Mouse (Mus musculus) bone marrow macrophage, adult 2 months (primary cell): ENCODE data around the gene P4ha1. TPM values are rescaled to one million over a fixed set of nuclear protein-coding genes. Genes with fewer than 3 reads are reported as not detected.
"Not testable (repeated sequence)": the region's sequence is repeated elsewhere in the genome, so short reads cannot be mapped to it uniquely, and the experiment has no call there.

ENCODE experiments used
- H3K27ac ChIP-seq: 2 replicates; pipeline ENCODE4 v1.5.1; 2012; ENCODE audit warnings: low read depth, low read length; ENCODE audit not compliant: insufficient read depth
- H3K4me1 ChIP-seq: 2 replicates; pipeline ENCODE4 v1.6.1; 2012; ENCODE audit warnings: low read length; ENCODE audit not compliant: control insufficient read depth, insufficient read depth
- H3K4me3 ChIP-seq: 2 replicates; pipeline ENCODE4 v1.5.1; 2012; ENCODE audit warnings: mild to moderate bottlenecking, low read length, moderate library complexity; ENCODE audit not compliant: insufficient read depth
- CTCF ChIP-seq: IDR thresholded peaks from 2 replicates; pipeline ENCODE4 v1.5.1; 2012; ENCODE audit warnings: low read depth, mild to moderate bottlenecking, low read length, moderate library complexity
- POLR2A ChIP-seq: IDR thresholded peaks from 2 replicates; pipeline ENCODE4 v1.6.1; 2012; ENCODE audit warnings: mild to moderate bottlenecking, low read depth, low read length, borderline replicate concordance
- polyA plus RNA-seq: library from polyadenylated mRNA; stranded (reverse); fragments of >200 nt; gene quantifications from 2 replicates; pipeline ENCODE4 v1.2.4, GENCODE M21; 2012; ENCODE audit not compliant: missing spikeins, insufficient read depth, insufficient read length

Gene P4ha1
- polyA plus RNA-seq, 1 experiment, result 59.2 TPM

DNA sequence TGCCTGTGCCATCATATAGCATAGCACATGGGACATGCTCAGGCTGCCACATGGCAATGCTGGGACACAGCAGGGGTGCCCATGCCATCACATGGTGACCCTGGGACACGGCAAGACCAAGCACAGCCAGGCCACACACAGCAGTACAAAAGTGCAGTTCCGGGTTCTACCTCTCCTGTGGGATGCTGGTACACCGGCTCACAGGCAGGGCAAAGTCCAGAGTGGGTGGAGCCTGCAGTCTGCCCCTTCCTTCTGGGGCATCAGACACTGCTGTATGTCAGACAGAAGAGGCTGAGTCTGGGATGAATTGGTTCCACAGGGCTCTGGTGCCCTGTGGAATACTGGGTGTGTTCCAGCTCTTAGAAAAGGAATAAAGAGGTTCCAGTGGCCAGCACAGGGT, 31.6 kb upstream of the P4ha1 start:
- Histone ChIP-seq H3K4me3 (no peak overlapping the region), H3K4me1 (no peaks in the 10 kb centered on the region)
- TF ChIP-seq CTCF (no peak), POLR2A (no peak)

DNA sequence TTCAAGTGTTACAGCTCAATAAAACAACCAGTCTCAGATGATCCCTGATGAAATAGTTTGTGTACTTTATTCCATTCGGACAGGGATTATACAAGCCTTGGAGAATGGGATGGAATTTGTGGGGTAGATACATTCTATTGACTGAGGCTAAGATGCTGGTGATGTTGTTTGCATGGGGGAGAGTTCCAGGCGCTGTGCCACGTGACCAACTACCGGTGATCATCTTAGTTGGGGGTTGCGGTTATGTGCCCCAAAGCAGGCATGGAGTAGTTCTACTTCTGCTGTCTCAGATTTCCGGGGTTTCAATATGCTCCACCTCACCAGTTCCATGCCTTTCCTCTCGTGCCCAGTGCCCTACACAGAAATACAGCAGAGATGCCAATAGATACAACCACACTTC, 31.0 kb upstream of the P4ha1 start:
- no peak overlapping the region for H3K27ac ChIP-seq
- no peak overlapping the region for H3K4me3 ChIP-seq
- H3K4me1 ChIP-seq, result no peaks in the 10 kb centered on the region
- TF ChIP-seq POLR2A (no peak), CTCF (no peak)

More for the DNA sequence above, 31.6 kb upstream of the P4ha1 start:
- H3K27ac ChIP-seq, result no peak overlapping the region

DNA sequence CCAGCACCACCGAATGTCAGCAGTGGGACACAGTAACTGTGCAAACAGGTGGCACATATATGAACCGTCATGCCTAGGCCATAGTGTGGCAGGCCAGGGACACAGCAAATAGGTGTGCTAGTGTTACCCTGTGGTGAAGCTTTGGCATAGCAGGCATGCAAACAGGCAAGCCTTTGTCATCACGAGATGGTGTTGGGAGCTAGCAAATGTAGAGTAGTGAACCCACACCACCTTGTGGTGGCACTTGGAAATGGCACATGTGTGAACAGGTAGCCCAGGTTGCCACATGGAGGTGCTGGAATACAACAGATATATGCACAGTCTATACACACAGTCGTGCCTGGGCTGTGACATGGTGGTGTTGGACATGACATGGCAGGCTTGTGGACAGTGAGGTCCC, 30.5 kb upstream of the P4ha1 start:
- peak; percentile 86 for TF ChIP-seq CTCF
- no peak for TF ChIP-seq POLR2A
- H3K27ac ChIP-seq, result no peak overlapping the region
- no peaks in the 10 kb centered on the region for H3K4me1 ChIP-seq
- H3K4me3 ChIP-seq, result no peak overlapping the region

DNA sequence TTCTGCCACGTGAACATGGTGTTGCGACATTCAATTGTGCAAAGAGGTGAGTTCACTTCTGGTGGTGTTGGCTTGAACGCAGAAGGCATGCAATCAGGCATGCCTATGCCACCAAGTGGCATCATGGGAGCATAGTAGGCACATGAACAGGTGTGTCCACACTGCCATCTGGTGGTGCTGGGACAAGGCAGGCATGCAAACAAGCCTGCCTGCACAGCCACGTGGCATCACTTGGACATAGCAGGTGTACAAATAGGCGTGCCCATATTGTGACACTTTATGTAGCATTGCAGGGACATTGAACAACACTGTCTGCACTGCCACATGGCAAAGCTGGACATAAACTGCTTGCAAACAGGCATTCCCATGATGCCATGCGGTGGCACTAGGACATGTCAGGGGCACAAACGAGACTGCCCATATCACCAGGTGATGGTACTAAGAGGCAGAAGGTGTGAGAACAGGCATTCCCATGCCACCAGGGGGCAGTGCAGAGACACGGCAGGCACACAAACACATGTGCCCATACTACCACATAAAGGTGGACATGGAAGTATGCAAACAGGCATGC, 27.8 kb upstream of the P4ha1 start:
- Histone ChIP-seq H3K27ac (no peak overlapping the region), H3K4me1 (no peaks in the 10 kb centered on the region), H3K4me3 (no peak overlapping the region)
- TF ChIP-seq CTCF (peak; percentile 58), POLR2A (no peak)

DNA sequence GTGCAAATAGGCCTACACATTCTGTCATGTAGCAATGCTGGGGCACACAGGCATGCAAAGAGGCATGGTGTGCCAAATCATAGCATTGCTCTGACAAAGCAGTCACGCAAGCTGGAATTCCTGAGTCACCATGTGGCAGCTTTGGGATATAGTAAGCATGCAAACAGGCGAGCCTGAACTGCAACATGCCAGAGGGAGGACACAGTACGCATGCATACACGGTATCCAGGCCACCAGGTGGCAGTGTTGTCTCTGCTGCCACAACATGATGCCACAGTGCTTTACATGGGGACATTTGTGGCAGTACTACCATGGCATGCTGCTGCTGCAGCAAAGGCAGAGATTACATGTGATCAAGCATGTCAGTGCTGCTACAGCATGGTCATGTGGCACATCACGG, 26.8 kb upstream of the P4ha1 start:
- no peak overlapping the region for H3K27ac ChIP-seq
- TF ChIP-seq CTCF, result peak; percentile 69
- TF ChIP-seq POLR2A, result no peak
- no peaks in the 10 kb centered on the region for H3K4me1 ChIP-seq
- H3K4me3 ChIP-seq, result no peak overlapping the region

DNA sequence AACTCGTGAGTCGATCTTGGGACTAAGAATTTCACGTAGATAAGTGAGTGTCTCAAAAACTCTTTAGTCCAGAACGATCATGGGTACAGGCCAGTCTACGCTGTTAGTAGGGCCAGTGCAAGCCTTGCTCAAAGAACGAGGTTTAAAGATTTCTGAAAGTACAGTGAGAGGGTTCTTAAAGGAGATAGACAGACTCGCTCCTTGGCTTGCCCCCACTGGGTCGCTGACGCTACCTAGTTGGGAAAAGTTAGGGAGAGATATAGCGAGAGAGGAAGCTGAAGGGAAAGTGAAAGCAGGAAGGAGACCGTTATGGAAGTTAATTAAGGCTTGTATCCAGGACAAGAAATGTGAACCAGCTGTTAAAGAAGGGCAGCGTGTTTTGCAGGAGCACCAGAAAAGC, 20.4 kb upstream of the P4ha1 start:
- not testable (repeated sequence) for H3K4me1 ChIP-seq, H3K27ac ChIP-seq, H3K4me3 ChIP-seq

DNA sequence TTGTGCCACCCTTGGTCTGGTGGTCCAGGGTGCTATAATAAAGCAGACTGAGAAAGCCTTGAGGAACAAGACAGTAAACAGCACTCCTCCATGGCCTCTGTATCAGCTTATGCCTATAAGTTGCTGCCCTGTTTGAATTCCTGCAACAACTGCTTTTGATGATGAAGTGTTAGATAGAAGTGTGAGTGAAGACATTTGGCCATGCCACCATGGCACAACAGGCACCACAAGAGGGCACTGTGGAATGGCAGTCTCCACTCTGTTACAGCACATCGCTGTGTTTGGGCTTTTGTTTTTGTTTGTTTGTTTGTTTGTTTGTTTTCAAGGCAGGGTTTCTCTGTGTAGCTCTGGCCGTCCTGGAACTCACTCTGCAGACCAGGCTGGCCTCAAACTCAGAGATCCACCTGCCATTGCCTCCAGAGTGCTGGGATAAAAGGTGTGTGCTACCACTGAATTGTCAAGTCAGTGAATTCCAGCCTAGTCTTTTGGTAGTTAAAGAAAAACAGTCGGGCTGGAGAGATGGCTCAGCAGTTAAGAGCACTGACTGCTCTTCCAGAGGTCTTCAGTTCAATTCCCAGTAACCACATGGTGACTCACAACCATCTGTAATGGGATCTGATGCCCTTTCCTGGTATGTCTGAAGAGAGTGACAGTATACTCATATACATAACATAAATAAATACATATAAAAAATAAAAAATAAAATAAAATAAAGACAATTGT, 13.9 kb upstream of the P4ha1 start:
- no peak for TF ChIP-seq POLR2A
- peak; percentile 83 for TF ChIP-seq CTCF
- peaks cover 20% of the 10 kb centered on the region for H3K4me1 ChIP-seq
- H3K4me3 ChIP-seq, result no peak overlapping the region
- H3K27ac ChIP-seq, result no peak overlapping the region

DNA sequence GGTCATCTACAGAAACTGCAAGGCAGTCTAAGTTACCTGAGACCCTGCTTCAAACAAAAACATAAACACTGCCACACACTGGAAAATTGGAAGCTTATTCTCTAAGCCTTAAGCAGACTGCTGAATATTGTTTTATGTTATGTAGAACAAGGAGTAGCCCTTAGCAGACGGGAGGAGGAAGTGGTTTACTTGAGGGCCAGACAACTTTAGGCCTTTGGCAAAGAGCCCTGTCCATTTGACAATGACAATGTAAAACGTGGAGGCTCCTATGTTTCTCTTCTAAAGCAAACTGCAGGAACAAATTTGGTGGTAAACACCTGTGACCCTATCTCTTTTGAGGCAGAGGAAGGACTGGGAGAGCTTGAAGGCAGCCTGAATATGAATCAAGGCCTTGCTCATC, 13.0 kb upstream of the P4ha1 start:
- Histone ChIP-seq H3K4me1 (peaks cover 20% of the 10 kb centered on the region), H3K27ac (peak overlapping the region; percentile 86), H3K4me3 (no peak overlapping the region)
- no peak for TF ChIP-seq CTCF
- TF ChIP-seq POLR2A, result no peak

DNA sequence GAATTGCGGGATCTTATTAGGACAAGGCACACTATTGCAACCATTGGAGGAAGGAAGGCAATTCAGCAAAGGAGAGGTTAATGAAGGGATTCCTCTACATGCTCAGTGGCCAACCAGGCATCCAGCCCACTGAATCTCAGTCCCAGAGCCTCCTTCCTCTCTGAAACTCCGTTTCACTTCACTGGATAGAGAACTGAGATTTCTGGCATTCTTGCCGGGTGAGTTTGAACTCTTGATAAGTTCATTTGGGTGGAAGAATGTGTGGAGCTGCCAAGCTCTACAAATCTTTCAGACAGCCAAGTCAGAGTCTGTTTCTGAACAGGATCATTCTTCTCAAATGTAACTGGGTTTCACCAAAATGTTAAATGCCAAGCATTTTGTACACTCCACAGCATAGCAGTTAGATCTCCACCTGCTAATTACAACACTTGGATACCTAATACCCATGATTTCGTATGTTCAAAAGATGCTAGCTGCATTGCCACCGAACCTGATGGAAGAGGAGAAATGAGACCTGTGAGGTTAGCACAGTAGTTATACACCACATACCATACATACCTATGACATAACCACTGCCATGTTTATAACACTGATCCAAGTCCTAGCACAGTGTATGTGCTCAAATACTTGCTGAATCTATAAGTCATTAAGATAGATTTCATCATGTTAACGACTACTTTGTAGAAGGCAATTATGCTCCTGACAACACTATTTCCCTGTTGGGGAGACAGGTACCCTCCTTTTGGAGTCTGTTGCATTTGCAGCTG, 12.2 kb upstream of the P4ha1 start:
- H3K4me1 ChIP-seq, result peaks cover 20% of the 10 kb centered on the region
- H3K4me3 ChIP-seq, result no peak overlapping the region
- no peak for TF ChIP-seq CTCF
- no peak for TF ChIP-seq POLR2A
- peak overlapping the region; percentile 86 for H3K27ac ChIP-seq

DNA sequence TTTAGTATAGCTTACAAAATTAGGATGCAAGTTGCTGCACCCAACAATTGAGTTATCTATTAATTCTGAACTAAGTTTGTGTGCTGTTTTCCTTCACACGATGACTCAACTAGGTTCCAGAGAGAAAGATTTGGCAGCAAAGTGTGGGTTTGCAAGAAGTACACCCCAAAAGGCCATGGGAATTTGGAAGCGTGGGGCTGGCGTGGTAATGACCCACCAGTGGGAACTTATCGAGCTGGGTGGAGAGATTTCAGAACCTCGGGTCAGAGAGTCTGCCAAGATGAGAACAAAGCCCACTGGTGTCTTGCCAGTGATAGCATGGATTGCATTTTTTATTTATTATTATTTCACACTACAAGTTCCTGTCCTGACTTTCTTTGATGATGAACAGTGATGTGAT, 11.2 kb upstream of the P4ha1 start:
- H3K4me3 ChIP-seq, result no peak overlapping the region
- no peak overlapping the region for H3K27ac ChIP-seq
- H3K4me1 ChIP-seq, result peaks cover 20% of the 10 kb centered on the region
- no peak for TF ChIP-seq CTCF
- no peak for TF ChIP-seq POLR2A
